Mouse (Mus musculus): Measurements from ENCODE around the gene Nr4a3. TPM values are rescaled to one million over a fixed set of nuclear protein-coding genes. Genes with fewer than 3 reads are reported as not detected.

Nr4a3 gene
- total and polyA plus RNA-seq, 3 experiments: 0.17 TPM; not detected in 2

DNA sequence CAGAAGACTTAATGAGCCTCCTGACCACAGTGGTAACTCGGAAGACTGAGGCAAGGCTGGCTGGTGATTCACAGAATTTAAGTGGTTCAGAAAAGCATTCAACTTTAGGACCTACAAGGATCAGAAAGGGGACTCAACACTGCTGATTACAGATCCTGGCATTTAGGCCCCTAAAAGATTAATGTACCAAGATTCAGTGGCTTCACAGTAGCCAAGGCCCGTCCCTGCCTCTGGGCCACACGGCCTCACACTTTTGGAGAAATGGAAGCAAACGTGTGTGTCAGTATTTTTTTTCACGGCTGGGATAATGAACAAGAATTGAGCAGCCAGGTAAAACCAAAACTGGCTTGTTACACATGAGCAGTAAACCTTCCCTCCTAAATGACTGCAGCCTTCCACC lies 6.1 kb upstream of the Nr4a3 start:
- H3K4me1 ChIP-seq (ENCODE audit: control insufficient read depth in 1 of 2, insufficient read depth in 2 of 2, low read length in 2 of 2): peaks cover 0 to 7% of the 10 kb centered on the region in 2 experiments; a peak in 1 of 4 replicates
- H3K36me3 ChIP-seq (ENCODE audit: control insufficient read depth in 1 of 2, insufficient read depth in 2 of 2, low read length in 2 of 2): peaks cover 0 to 8% of the 10 kb centered on the region in 2 experiments; a peak in 1 of 4 replicates
- peaks cover 4% of the 10 kb centered on the region; the same call in 1 of the 2 replicates for H3K79me2 ChIP-seq (ENCODE audit: control insufficient read depth, insufficient read depth, low read length, poor library complexity)
- TF ChIP-seq CHD2 (IDR thresholded peaks at IDR 0.05; ENCODE audit: low read length) (no peak), HCFC1 (IDR thresholded peaks at IDR 0.05; ENCODE audit: low read depth, low read length) (no peak), EP300 (IDR thresholded peaks at IDR 0.05; ENCODE audit: low read depth in 1 of 2, low read length in 2 of 2) (no peak)
- H3K27me3 ChIP-seq (ENCODE audit: control insufficient read depth in 1 of 2, insufficient read depth in 2 of 2, low read length in 2 of 2): no peaks in the 10 kb centered on the region
- no peaks in the 10 kb centered on the region for H3K9me3 ChIP-seq (replicated peaks; ENCODE audit: insufficient read depth, low read length)
- no peak for DNase-seq (ENCODE audit: low read depth, low spot score)
- no peak overlapping the region for H3K4me3 ChIP-seq (ENCODE audit: control insufficient read depth in 1 of 2, insufficient read depth in 1 of 2, low read depth in 2 of 2, low read length in 2 of 2)
- H3K27ac ChIP-seq (ENCODE audit: control insufficient read depth, low read depth, low read length): no peak overlapping the region
- H3K9ac ChIP-seq (ENCODE audit: control insufficient read depth, low read depth, low read length, poor library complexity, severe bottlenecking): no peak overlapping the region

DNA sequence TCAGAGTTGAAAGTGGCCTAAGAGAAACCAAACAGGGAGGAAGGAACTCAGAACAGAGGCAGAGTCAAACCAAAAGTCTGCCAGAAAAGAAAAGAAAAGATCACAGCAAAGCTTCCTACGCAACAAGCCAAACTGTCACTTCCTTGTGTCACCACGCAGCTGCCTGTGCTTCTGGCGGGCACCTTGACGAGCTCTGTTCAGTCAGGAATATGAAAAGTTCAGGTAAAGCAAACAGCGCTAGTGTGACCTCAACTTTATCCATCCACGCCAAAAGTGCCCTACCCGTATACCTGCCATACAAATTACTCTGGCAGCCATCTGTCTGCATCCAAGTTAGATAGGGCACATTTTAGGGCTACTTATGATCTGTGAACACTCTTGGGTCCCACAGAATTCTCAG lies 5.2 kb upstream of the Nr4a3 start:
- Histone ChIP-seq H3K27me3 (ENCODE audit: control insufficient read depth in 1 of 2, insufficient read depth in 2 of 2, low read length in 2 of 2) (no peaks in the 10 kb centered on the region), H3K27ac (ENCODE audit: control insufficient read depth, low read depth, low read length) (no peak overlapping the region), H3K4me1 (ENCODE audit: control insufficient read depth in 1 of 2, insufficient read depth in 2 of 2, low read length in 2 of 2) (peaks cover 0 to 7% of the 10 kb centered on the region in 2 experiments; a peak in 1 of 4 replicates), H3K9me3 (replicated peaks; ENCODE audit: insufficient read depth, low read length) (no peaks in the 10 kb centered on the region), H3K79me2 (ENCODE audit: control insufficient read depth, insufficient read depth, low read length, poor library complexity) (peaks cover 4% of the 10 kb centered on the region; the same call in 1 of the 2 replicates), H3K9ac (ENCODE audit: control insufficient read depth, low read depth, low read length, poor library complexity, severe bottlenecking) (no peak overlapping the region), H3K4me3 (ENCODE audit: control insufficient read depth in 1 of 2, insufficient read depth in 1 of 2, low read depth in 2 of 2, low read length in 2 of 2) (no peak overlapping the region), H3K36me3 (ENCODE audit: control insufficient read depth in 1 of 2, insufficient read depth in 2 of 2, low read length in 2 of 2) (peaks cover 0 to 8% of the 10 kb centered on the region in 2 experiments; a peak in 1 of 4 replicates)
- no peak for DNase-seq (ENCODE audit: low read depth, low spot score)
- TF ChIP-seq MEF2A (IDR thresholded peaks at IDR 0.05; ENCODE audit: extremely low read depth, insufficient replicate concordance, low read depth, low read length, poor library complexity, severe bottlenecking) (no peak), USF2 (IDR thresholded peaks at IDR 0.05; ENCODE audit: borderline replicate concordance in 1 of 2, insufficient read depth in 1 of 2, low read depth in 1 of 2, low read length in 2 of 2) (no peak), RCOR1 (IDR thresholded peaks at IDR 0.05; ENCODE audit: low read depth, low read length) (no peak), GABPA (IDR thresholded peaks at IDR 0.05; ENCODE audit: low read depth, low read length) (no peak), NELFE (IDR thresholded peaks at IDR 0.05; ENCODE audit: low read depth, low read length) (no peak), EP300 (IDR thresholded peaks at IDR 0.05; ENCODE audit: low read depth in 1 of 2, low read length in 2 of 2) (no peak), ZMIZ1 (IDR thresholded peaks at IDR 0.05; ENCODE audit: low read depth, low read length) (no peak), POLR2AphosphoS2 (IDR thresholded peaks at IDR 0.05; ENCODE audit: low read length) (no peak), SMC3 (IDR thresholded peaks at IDR 0.05; ENCODE audit: low read depth, low read length) (no peak), CHD1 (IDR thresholded peaks at IDR 0.05; ENCODE audit: low read depth, low read length) (no peak), ZC3H11A (IDR thresholded peaks at IDR 0.05; ENCODE audit: low read depth, low read length) (no peak), ELF1 (IDR thresholded peaks at IDR 0.05; ENCODE audit: low read depth, low read length) (no peak), UBTF (IDR thresholded peaks at IDR 0.05; ENCODE audit: borderline replicate concordance, insufficient read depth, low read depth, low read length) (no peak), JUND (IDR thresholded peaks at IDR 0.05; ENCODE audit: low read depth, low read length) (no peak), MAZ (IDR thresholded peaks at IDR 0.05; ENCODE audit: low read depth, low read length) (no peak), TCF12 (IDR thresholded peaks at IDR 0.05; ENCODE audit: low read depth, low read length) (no peak), CHD2 (IDR thresholded peaks at IDR 0.05; ENCODE audit: low read length) (no peak), MYC (IDR thresholded peaks at IDR 0.05; ENCODE audit: low read depth, low read length) (no peak), MXI1 (IDR thresholded peaks at IDR 0.05; ENCODE audit: low read depth, low read length) (no peak)

Measured in MEL (cell line).